In the genomic region with DNA sequence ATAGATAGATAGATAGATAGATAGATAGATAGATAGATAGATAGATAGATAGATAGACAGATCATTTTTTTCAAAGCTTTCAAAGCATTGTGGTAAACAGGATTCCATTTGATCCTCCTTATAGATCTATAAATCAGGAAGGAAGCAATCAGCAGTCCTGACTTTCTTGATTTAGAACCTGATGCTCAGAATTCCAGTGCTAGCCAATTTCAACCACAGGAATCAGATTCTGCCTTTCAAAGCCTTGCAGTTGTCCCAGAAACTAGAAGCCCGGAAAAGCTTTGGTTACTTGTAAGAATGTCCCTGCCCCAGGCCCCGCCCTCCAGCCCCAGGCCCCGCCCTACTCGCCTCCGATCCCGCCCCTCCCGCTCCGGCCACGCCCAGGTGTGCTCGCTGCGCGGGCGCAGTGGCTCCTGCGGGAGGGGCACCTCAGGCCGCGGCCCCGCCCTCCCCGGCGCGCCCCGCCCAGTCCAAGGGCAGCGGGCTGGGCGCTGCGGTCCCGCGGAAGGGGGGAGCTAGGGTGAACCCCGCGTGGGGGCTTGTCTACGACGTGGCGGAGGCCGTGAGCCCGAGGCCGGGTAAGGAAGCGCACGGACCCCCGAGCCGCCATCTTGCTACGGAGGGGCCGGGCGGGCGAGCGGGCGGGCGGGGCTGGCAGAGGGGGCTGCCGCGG, we compare ENCODE assay signal across 8 mouse cellular contexts. TPM values are rescaled to one million over a fixed set of nuclear protein-coding genes. Genes with fewer than 3 reads are reported as not detected.
DNase-seq lines count a peak whose midpoint lies in the region; ATAC-seq lines count a peak whose summit lies in the region.

A gene (plus strand): TSS at position 398 of the 673 bp plus-strand sequence.

- no peaks in the 10 kb centered on the region for H3K9me3 ChIP-seq in intestine, embryonic 14.5 days (ENCODE audit: control insufficient read depth, low read length)

- intact Hi-C loops in left cerebral cortex, postnatal 10 days (cut with DNase I), result no loop called here

- peak; percentile 94 for ATAC-seq in intestine, embryonic 14.5 days (replicated peaks; ENCODE audit: low FRiP score, low TSS enrichment, low read depth)
- ATAC-seq in megakaryocyte progenitor cell, adult 5-6 weeks (replicated peaks; ENCODE audit: poor library complexity), result peak; percentile 75

- peaks cover 9% of the 10 kb centered on the region; the same call in 1 of the 2 replicates for H3K4me1 ChIP-seq in intestine, embryonic 14.5 days (replicated peaks; ENCODE audit: control insufficient read depth, insufficient read depth, low read length)

- H3K4me2 ChIP-seq in intestine, embryonic 14.5 days (ENCODE audit: low read length), result peak within 1 kb of the TSS; percentile 48

- DNase-seq in adrenal gland, adult 2 months, result peak; percentile 93
- peak; percentile 94 for DNase-seq in embryo, embryonic 11 days
- peak; percentile 90 for DNase-seq in gastrocnemius, postnatal 25 days
- peak; percentile 97 for DNase-seq in intestine, embryonic 14.5 days (ENCODE audit: low spot score)
- peak; percentile 74 to 92 for DNase-seq in left cerebral cortex, postnatal 10 days (ENCODE audit: extremely low spot score in 1 of 2, low spot score in 2 of 2)
- peak; percentile 91 to 93 for DNase-seq in right cerebral cortex, postnatal 10 days (ENCODE audit: low spot score in 2 of 2)
- DNase-seq in urinary bladder, postnatal 25 days (ENCODE audit: low spot score), result peak; percentile 92

- peak within 1 kb of the TSS; percentile 83 for H3K4me3 ChIP-seq in intestine, embryonic 14.5 days (ENCODE audit: low read depth, low read length)

- H3K27ac ChIP-seq in intestine, embryonic 14.5 days (ENCODE audit: low read depth), result peak within 1 kb of the TSS; percentile 54

- 1% methylated on average over 38 of the region's 47 CpGs for WGBS in intestine, embryonic 14.5 days

- H3K36me3 ChIP-seq in intestine, embryonic 14.5 days (ENCODE audit: control insufficient read depth, insufficient read depth, low read length), result peaks cover 13% of the 10 kb centered on the region; the same call in 1 of the 2 replicates

- no peaks in the 10 kb centered on the region for H3K27me3 ChIP-seq in intestine, embryonic 14.5 days (replicated peaks; ENCODE audit: control insufficient read depth, insufficient read depth, low read length)

- peak within 1 kb of the TSS; percentile 81 for H3K9ac ChIP-seq in intestine, embryonic 14.5 days (ENCODE audit: low read length)

RNA-seq across cellular contexts. Expression of the gene that starts here (rescaled TPM):
- 10 to 100 TPM; 16.8 to 19.8 TPM for total RNA-seq in adrenal gland, adult 2 months (2021)
- 21.5 and 27.7 TPM in 2 replicates for polyA plus RNA-seq in adrenal gland, adult 2 months (2012; rRNA removed)
- total RNA-seq in gastrocnemius, postnatal 25 days (2021), result 10 to 100 TPM; 13.9 to 17.4 TPM
- 143 and 144 TPM in 2 replicates for polyA plus RNA-seq in intestine, embryonic 14.5 days (2014; fragmentation: Nextera tagmentation; extraction: Ambion mirVana)
- 10 to 100 TPM; 27.9 to 29.7 TPM for total RNA-seq in left cerebral cortex, postnatal 10 days (2021)
- 37.3 and 44.8 TPM in 2 replicates for total RNA-seq in megakaryocyte progenitor cell, adult 5-6 weeks (2015)
- total RNA-seq in megakaryocyte progenitor cell, adult 5-6 weeks (2017), result 17.3 and 43.0 TPM in 2 replicates

Comparison
In these comparisons a context has a peak if more than half of its experiments do, and no peak if none do; other contexts are left out.
1. Peak in every context shown above with its lines: DNase-seq, ATAC-seq, H3K4me3 ChIP-seq and H3K27ac ChIP-seq.